Mouse (Mus musculus): ENCODE measurements at regions not wholly inside any gene's neighbourhood (a gene's known extent, or its start where the extent isn't known, plus 50 kb on each side); places are given as distances from the start of the nearest gene placed in this dataset.
A peak's percentile ranks its signal among the peaks of the same experiment; 100 is the strongest.
"Not testable (repeated sequence)": the region's sequence is repeated elsewhere in the genome, so short reads cannot be mapped to it uniquely, and the experiment has no call there.

- peak; percentile 21 for DNase-seq
Observed at GRCm38 (mm10) chr11:7705312-7705764, 491.6 kb upstream of the Igfbp3 start.

DNA sequence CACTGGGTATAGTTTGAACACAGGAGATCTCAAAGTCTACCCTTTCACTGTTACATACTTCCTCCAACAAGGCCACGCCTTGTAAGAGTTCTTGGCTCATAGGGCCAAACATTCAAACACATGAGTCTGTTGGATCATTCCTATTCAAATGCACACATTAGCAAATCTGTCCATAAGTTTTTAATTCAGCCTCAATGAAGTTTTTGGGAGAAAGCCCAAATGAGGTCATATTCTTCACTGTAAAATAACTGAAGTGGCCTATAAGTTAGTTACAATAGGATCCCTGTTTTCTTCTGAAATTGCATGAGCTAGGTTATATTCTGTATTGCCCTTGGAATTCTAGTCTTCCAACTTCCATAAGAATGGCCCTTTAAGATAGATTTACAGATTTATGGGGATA, 483.9 kb upstream of the Igfbp3 start:
- no peak for DNase-seq

GRCm38 (mm10) chr11:7689701-7690100, 476.0 kb upstream of the Igfbp3 start:
- not testable (repeated sequence) for DNase-seq

- DNase-seq: no peak
Observed at GRCm38 (mm10) chr11:7672821-7673220, 459.1 kb upstream of the Igfbp3 start.

DNA sequence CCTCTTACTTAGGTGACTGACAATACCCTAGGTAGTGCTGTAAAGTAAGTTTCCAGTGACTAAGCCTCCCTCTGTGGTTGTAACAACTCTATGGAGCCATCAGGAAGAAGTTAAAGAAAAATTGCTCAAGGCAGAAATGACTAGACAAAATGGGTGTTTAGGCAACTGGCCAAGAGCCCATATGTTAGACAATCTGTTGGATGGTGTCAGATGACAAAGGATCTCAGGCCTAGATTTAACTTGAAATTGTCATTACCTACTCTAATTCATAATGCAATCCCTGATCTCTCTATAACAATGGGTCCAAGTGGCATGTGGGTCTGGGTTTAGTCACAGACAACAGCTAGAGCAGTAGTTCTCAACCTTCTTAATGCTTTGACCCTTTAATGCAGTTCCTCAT, 416.9 kb upstream of the Igfbp3 start:
- no peak for DNase-seq

DNA sequence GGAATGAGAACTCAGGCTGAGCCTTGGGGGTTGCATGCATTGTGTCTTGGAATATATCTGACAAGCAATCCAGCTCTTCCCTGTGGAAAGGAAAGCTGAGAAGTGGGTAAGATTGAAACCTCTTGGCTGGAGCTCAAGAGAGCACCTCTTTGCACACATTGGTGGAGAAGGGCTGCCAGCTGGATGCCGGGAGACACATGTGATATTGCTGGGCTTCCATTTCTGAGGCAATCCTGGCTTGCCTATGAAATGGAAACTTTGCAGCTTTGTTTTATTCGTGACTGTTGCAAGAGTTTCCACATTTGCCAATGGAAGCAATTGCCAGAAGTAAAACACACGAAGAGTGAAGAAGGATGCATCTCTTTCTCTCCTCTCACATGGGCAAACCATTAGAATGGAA, 411.5 kb upstream of the Igfbp3 start:
- DNase-seq: peak; percentile 51

DNA sequence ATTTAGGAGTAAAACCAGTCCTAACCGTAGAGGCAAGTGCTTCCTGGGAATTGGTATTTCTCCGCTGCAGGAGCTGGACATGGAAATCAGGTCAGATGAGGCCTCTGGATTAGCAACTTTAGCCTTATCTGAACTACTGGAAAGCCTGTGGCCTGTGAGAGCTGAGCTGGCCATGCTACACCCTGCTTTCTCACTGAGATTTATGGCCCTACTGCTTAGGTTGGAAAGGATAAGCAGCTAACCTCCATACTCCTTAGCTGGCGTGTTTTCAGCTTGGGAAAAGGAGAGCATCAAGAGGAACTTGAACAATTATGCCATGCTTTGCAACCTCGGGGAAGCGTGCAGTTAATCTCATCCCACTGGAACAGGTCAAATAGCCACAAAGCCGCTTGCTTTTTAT, 406.6 kb upstream of the Igfbp3 start:
- DNase-seq: no peak

GRCm38 (mm10) chr11:7610752-7611151, 397.0 kb upstream of the Igfbp3 start:
- no peak for DNase-seq

GRCm38 (mm10) chr11:7609921-7610320, 396.2 kb upstream of the Igfbp3 start:
- no peak for DNase-seq

DNA sequence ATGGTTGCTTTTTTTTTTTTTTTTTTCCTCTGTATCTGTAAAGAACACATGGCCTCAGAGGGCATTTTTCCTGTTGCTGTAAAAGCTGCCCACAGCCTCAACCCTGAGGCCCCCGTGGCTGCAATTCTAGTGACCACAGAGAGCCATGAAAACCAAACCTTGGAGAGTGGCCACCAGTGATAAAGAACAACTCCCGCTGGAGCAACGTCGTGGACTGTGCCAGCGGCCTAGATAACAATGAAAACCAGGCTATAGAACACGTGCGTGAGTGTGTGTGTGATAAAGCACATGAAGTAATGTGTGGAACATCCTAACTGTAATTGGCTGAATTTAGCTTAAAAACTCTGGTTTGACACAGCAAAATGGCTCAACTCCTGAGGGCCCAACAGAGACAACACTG, 392.9 kb upstream of the Igfbp3 start:
- no peak for DNase-seq

- DNase-seq: no peak
Observed at GRCm38 (mm10) chr11:7592010-7592409, 378.3 kb upstream of the Igfbp3 start.

- DNase-seq: no peak
Observed at GRCm38 (mm10) chr11:7583296-7583695, 369.6 kb upstream of the Igfbp3 start.

DNA sequence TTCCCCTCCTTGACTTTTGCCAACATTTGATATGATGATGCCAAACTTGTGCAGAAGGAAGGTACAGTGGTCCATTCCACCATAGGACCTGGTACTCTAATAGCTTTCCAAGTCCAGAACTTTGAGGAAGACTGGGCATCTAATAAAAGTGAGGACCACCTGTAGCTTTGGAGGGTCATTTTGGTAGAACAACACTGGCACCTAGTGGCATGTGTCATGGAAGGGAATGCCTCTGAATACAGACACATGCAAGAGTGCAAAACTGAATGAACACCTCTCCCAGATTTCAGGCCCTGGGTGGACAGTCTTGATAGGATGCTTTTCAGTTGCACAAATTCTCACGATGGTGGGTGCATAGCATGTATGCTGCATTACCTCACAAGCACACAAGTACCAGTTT, 354.8 kb upstream of the Igfbp3 start:
- DNase-seq: peak; percentile 17

GRCm38 (mm10) chr11:7562029-7562428, 348.3 kb upstream of the Igfbp3 start:
- DNase-seq: no peak

- no peak for DNase-seq
Observed at GRCm38 (mm10) chr11:7561437-7561836, 347.7 kb upstream of the Igfbp3 start.

- DNase-seq: no peak
Observed at GRCm38 (mm10) chr11:7555613-7556274, 342.0 kb upstream of the Igfbp3 start.

GRCm38 (mm10) chr11:7552154-7552553, 338.4 kb upstream of the Igfbp3 start:
- no peak for DNase-seq

GRCm38 (mm10) chr11:7547796-7548195, 334.1 kb upstream of the Igfbp3 start:
- DNase-seq: no peak

DNA sequence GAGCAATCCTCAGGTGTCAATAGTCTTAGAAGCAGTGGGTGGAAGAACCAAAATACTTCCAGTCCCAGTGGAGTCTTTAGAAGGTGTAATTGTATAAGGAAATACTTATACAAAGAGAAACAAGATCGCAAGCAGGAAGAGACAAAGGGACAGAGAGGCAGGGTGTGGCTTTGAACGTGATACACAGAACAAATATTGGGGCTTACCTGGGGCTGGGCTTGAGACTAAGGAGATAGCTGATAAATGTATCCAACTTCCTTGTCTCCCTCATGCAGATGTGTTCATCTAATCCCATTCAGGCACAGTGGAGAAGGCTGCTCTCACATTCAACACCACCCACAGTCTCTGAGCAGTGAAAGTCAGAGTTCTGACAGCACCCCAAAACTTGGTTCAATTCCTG, 331.9 kb upstream of the Igfbp3 start:
- DNase-seq: no peak

GRCm38 (mm10) chr11:7534590-7534989, 320.9 kb upstream of the Igfbp3 start:
- no peak for DNase-seq

DNA sequence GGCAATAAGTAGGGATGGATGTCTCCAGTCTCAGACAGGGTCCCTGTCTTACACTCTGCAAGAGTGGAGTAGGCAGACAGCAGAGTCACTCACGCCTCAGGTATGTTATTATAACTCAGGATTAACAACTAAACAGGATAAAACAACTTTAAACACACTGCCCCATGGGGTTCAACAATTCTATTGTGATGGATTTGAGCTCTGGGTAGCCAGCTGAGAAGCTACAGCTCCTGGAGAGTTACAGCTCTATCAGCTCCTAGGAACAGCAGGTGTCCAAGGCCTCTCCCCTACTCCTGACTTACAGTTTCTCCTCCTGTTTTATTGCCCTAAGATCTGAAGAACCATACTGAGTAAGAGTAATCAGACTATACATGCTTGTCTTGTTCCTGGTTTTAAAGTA, 319.6 kb upstream of the Igfbp3 start:
- DNase-seq: no peak

DNA sequence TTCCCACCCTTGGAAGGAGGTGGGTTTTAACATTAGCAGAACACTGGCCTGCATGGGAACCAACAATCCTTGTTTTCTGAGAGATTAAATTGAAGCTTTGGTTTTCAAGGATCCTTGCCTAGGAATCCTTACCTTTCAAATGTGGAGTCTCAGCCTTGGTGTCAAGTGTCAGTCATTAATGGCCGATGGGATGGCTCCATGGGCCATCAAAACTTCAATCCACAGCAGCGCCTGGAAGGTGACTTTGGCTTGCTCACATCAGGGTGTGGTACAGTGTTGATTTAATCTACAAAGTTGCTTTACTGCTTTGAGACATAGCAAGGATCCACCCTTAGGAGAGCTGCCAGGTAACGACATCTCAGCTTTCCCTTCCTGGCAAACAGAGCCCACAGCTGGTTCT, 318.1 kb upstream of the Igfbp3 start:
- no peak for DNase-seq

- DNase-seq: no peak
Observed at GRCm38 (mm10) chr11:7530482-7531148, 316.9 kb upstream of the Igfbp3 start.

- no peak for DNase-seq
Observed at GRCm38 (mm10) chr11:7519556-7519955, 305.8 kb upstream of the Igfbp3 start.

Data from adrenal gland, postnatal 14 days (tissue).